Mouse (Mus musculus) olfactory bulb, adult 2 months (tissue): ENCODE data around the gene Pxn.

Experiments used
- CTCF ChIP-seq: fragments of 200-500 bp; IDR thresholded peaks from 2 replicates; pipeline ENCODE4 v1.5.1; 2012; ENCODE audit warnings: low read depth, mild to moderate bottlenecking, low read length, moderate library complexity; ENCODE audit not compliant: insufficient read depth
- POLR2A ChIP-seq: fragments of 200-500 bp; IDR thresholded peaks from 2 replicates; pipeline ENCODE4 v1.6.1; 2012; ENCODE audit warnings: mild to moderate bottlenecking, low read depth, low read length, moderate library complexity; ENCODE audit not compliant: insufficient read depth

DNA sequence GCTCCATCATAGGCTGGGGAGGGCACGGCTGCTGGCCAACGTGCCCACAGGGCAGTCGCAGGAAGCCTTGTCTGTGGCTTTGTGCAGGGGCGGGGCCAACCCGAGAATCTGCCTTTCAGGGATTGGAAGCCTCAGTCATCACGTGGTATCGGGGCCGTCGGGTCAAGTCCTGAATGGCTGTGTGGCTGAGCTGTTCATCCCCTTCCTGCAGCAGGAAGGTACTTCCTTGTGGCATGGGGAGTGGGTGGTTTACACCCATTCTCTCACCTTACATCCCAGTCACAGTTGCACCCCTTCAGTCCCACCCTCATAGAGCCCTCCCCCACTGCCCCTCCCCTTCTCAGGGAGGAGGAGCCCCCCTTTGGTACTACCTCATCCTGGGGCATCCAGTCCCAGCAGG lies 75.2 kb downstream of the Pxn start:
- TF ChIP-seq CTCF, result no peak
- no peak for TF ChIP-seq POLR2A
